23 mouse cellular contexts compared by ENCODE assay signal in genomic region chr3:129821736-129822135, GRCm38 (mm10). TPM values are rescaled to one million over a fixed set of nuclear protein-coding genes. Genes with fewer than 3 reads are reported as not detected.
"Had no signal": no experiment of that assay in that cellular context is flagged by ENCODE, and none has a peak within 500 bp of the region (broad histone marks: within the 10 kb centered on the region; RNA-seq: fewer than 3 reads in every experiment).

No protein-coding gene starts in this region.

- H3K4me3 ChIP-seq: limb, embryonic 13.5 days; liver, embryonic 15.5 days; megakaryocyte, embryonic 14.5 days; midbrain, embryonic 12.5 days; neural tube, embryonic 13.5 days had no signal

- H3K27me3 ChIP-seq: limb, embryonic 13.5 days; liver, embryonic 15.5 days; megakaryocyte, embryonic 14.5 days; midbrain, embryonic 12.5 days; neural tube, embryonic 13.5 days had no signal

- H3K9me3 ChIP-seq: limb, embryonic 13.5 days; liver, embryonic 15.5 days; megakaryocyte, embryonic 14.5 days; midbrain, embryonic 12.5 days; neural tube, embryonic 13.5 days had no signal

- H3K9ac ChIP-seq: limb, embryonic 13.5 days; liver, embryonic 15.5 days; lung, embryonic 14.5 days; midbrain, embryonic 12.5 days; neural tube, embryonic 13.5 days had no signal

- H3K27ac ChIP-seq: kidney, postnatal 0 days; limb, embryonic 13.5 days; liver, embryonic 15.5 days; macrophage; midbrain, embryonic 12.5 days; neural tube, embryonic 13.5 days had no signal

- H3K4me1 ChIP-seq: limb, embryonic 13.5 days; liver, embryonic 15.5 days; megakaryocyte, embryonic 14.5 days; midbrain, embryonic 12.5 days; neural tube, embryonic 13.5 days had no signal

- DNase-seq: kidney, adult 8-10 months; left cerebral cortex, postnatal 4 days; lung, embryonic 14.5 days; lung, postnatal 14 days; right cerebral cortex, adult 18-20 months; right cerebral cortex, postnatal 25 days; thymus, postnatal 36 days had no signal

- H3K4me2 ChIP-seq: limb, embryonic 13.5 days; liver, embryonic 15.5 days; lung, embryonic 14.5 days; midbrain, embryonic 12.5 days; neural tube, embryonic 13.5 days had no signal

RNA-seq across cellular contexts. Expression of gene Rrh, which starts 0.7 kb away (rescaled TPM):
- polyA plus RNA-seq: large intestine, adult 2 months; liver, adult 2 months; liver, embryonic 15.5 days; midbrain, embryonic 12.5 days; small intestine, adult 2 months; stomach, embryonic 16.5 days; thymus, postnatal 0 days had no signal

RNA-seq across cellular contexts. Expression of gene Cfi, which starts 13.9 kb away (rescaled TPM):
- total RNA-seq: layer of hippocampus, postnatal 14 days; left cerebral cortex, adult 18-20 months; left cerebral cortex, postnatal 10 days; left cerebral cortex, postnatal 4 days; monocyte, adult 5-6 weeks had no signal
- polyA plus RNA-seq: macrophage had no signal

RNA-seq across cellular contexts. Expression of gene Lrit3, which starts 17.9 kb away (rescaled TPM):
- total RNA-seq: layer of hippocampus, postnatal 14 days; left cerebral cortex, adult 18-20 months; liver, adult 2 months; monocyte, adult 5-6 weeks had no signal
- polyA plus RNA-seq: limb, embryonic 13.5 days; liver, adult 2 months; liver, embryonic 15.5 days; lung, embryonic 14.5 days; macrophage; midbrain, embryonic 12.5 days; neural tube, embryonic 13.5 days; small intestine, adult 2 months; stomach, embryonic 16.5 days; thymus, postnatal 0 days had no signal
